Mouse (Mus musculus) lung, embryonic 14.5 days (tissue): Measurements from ENCODE around the gene Figla. TPM values are rescaled to one million over a fixed set of nuclear protein-coding genes. Genes with fewer than 3 reads are reported as not detected.

ENCODE experiments used
- ATAC-seq: fragments of 200-750 bp; cut with Nextera tagmentation; 2 replicates; pipeline ENCODE4 v1.8.0; 2017; ENCODE audit warnings: mild to moderate bottlenecking, moderate TSS enrichment, moderate library complexity; ENCODE audit not compliant: insufficient read depth
- DNase-seq: peaks from one replicate; pipeline ENCODE4 v3.0.0-alpha.2; 2015
- H3K27ac ChIP-seq: fragments of 300-500 bp; sonication (generic); 2 replicates; pipeline ENCODE4 v1.5.1; 2014; ENCODE audit warnings: low read depth, mild to moderate bottlenecking, moderate library complexity
- H3K27me3 ChIP-seq: fragments of 300-500 bp; sonication (generic); 2 replicates; pipeline ENCODE4 v1.6.1; 2014; ENCODE audit warnings: low read length, control low read depth; ENCODE audit not compliant: insufficient read depth
- H3K36me3 ChIP-seq: fragments of 300-500 bp; sonication (generic); 2 replicates; pipeline ENCODE4 v1.6.1; 2014; ENCODE audit warnings: control low read depth; ENCODE audit not compliant: insufficient read depth
- H3K4me1 ChIP-seq: fragments of 300-500 bp; sonication (generic); 2 replicates; pipeline ENCODE4 v1.6.1; 2014; ENCODE audit warnings: antibody characterized with exemption, control low read depth; ENCODE audit not compliant: insufficient read depth
- H3K4me2 ChIP-seq: fragments of 300-500 bp; sonication (generic); 2 replicates; pipeline ENCODE4 v1.6.1; 2014; ENCODE audit warnings: mild to moderate bottlenecking
- H3K4me3 ChIP-seq: fragments of 300-500 bp; sonication (generic); 2 replicates; pipeline ENCODE4 v1.5.1; 2014; ENCODE audit warnings: low read depth, low read length
- H3K9ac ChIP-seq: fragments of 300-500 bp; sonication (generic); 2 replicates; pipeline ENCODE4 v1.6.1; 2014
- H3K9me3 ChIP-seq: fragments of 300-500 bp; sonication (generic); 2 replicates; pipeline ENCODE4 v1.6.1; 2016; ENCODE audit warnings: low read depth, low read length, control low read depth
- CTCF ChIP-seq: IDR thresholded peaks from 2 replicates; pipeline ENCODE4 v1.5.1; 2016; ENCODE audit warnings: antibody characterized with exemption, low read depth
- WGBS: fragments of 180-500 bp; shearing (Covaris S2); extraction: QIAGEN DNeasy Blood & Tissue Kit; methylation state at CpG from one replicate; pipeline ENCODE4 v1.1.7; 2014; 5-methylcytosine and 5-hydroxymethylcytosine counted together
- polyA plus RNA-seq: library from polyadenylated mRNA; unstranded; fragments of >200 nt; fragmentation: Nextera tagmentation; extraction: Ambion mirVana; gene quantifications from 2 replicates; pipeline ENCODE4 v1.2.1, GENCODE M21; 2014

The Figla gene
- polyA plus RNA-seq, 1 experiment from 2014 or later: not detected

GRCm38 (mm10) chr6:86069009-86069408, 53.0 kb downstream of the Figla start:
- no peak for DNase-seq
- Histone ChIP-seq H3K9ac (no peak overlapping the region), H3K36me3 (no peaks in the 10 kb centered on the region), H3K4me1 (no peaks in the 10 kb centered on the region), H3K4me2 (no peak overlapping the region), H3K27ac (no peak overlapping the region), H3K27me3 (no peaks in the 10 kb centered on the region), H3K9me3 (no peaks in the 10 kb centered on the region), H3K4me3 (no peak overlapping the region)
- 62% methylated on average over 5 of the region's 5 CpGs for WGBS
- TF ChIP-seq CTCF: no peak
- no peak for ATAC-seq

GRCm38 (mm10) chr6:86069856-86070255, 53.9 kb downstream of the Figla start:
- Histone ChIP-seq H3K36me3 (no peaks in the 10 kb centered on the region), H3K27me3 (no peaks in the 10 kb centered on the region), H3K4me1 (no peaks in the 10 kb centered on the region), H3K4me3 (no peak overlapping the region), H3K27ac (no peak overlapping the region), H3K9ac (no peak overlapping the region), H3K4me2 (no peak overlapping the region), H3K9me3 (no peaks in the 10 kb centered on the region)
- DNase-seq (no peak), ATAC-seq (no peak)
- no peak for TF ChIP-seq CTCF
- 75% methylated on average over 3 of the region's 3 CpGs for WGBS

GRCm38 (mm10) chr6:86070277-86070676, 54.3 kb downstream of the Figla start:
- H3K9me3 ChIP-seq: no peaks in the 10 kb centered on the region
- ATAC-seq (no peak), DNase-seq (no peak)
- no peak for TF ChIP-seq CTCF
- H3K4me3 ChIP-seq: no peak overlapping the region
- H3K36me3 ChIP-seq: no peaks in the 10 kb centered on the region
- H3K4me2 ChIP-seq: no peak overlapping the region
- no peak overlapping the region for H3K27ac ChIP-seq
- WGBS: 60% methylated on average over 7 of the region's 7 CpGs
- H3K4me1 ChIP-seq: no peaks in the 10 kb centered on the region
- no peaks in the 10 kb centered on the region for H3K27me3 ChIP-seq
- H3K9ac ChIP-seq: no peak overlapping the region

Other genes with a start within 250 kb of the Figla start
- gene Nat8f6, start 195.2 kb upstream of the Figla start, polyA plus RNA-seq: not detected in 2 replicates
- not detected in 2 replicates for gene Nat8f5, start 195.2 kb upstream of the Figla start, polyA plus RNA-seq
- gene Nat8, start 184.1 kb upstream of the Figla start, polyA plus RNA-seq: not detected in 2 replicates
- not detected in 2 replicates for gene Nat8f2, start 147.0 kb upstream of the Figla start, polyA plus RNA-seq
- 4.9 and 5.4 TPM in 2 replicates for gene Nat8f4, start 111.3 kb upstream of the Figla start, polyA plus RNA-seq
- 29.1 and 32.8 TPM in 2 replicates for gene Tprkb, start 104.3 kb upstream of the Figla start, polyA plus RNA-seq
- gene Nat8f1, start 100.5 kb upstream of the Figla start, polyA plus RNA-seq: 2.2 and 3.6 TPM in 2 replicates
- gene Dusp11, start 54.5 kb upstream of the Figla start, polyA plus RNA-seq: 50.0 and 56.3 TPM in 2 replicates
- gene Add2, start 12.5 kb downstream of the Figla start, polyA plus RNA-seq: 1.6 and 2.2 TPM in 2 replicates
- gene Tgfa, start 179.1 kb downstream of the Figla start, polyA plus RNA-seq: 4.4 and 4.9 TPM in 2 replicates